In genomic region chr3:97799267-97799666, GRCm38 (mm10) we compare ENCODE assay signal across 18 mouse cellular contexts.
DNase-seq lines count a peak whose midpoint lies in the region; ATAC-seq and TF ChIP-seq lines count a peak whose summit lies in the region.
"Had no signal": no experiment of that assay in that cellular context is flagged by ENCODE, and none has a peak within 500 bp of the region (broad histone marks: within the 10 kb centered on the region; RNA-seq: fewer than 3 reads in every experiment).

No protein-coding gene starts in this region.

- no peak for ATAC-seq in heart, embryonic 13.5 days (ENCODE audit: extremely low read depth, insufficient number of reproducible peaks, low FRiP score, low TSS enrichment)
- ATAC-seq in lung, embryonic 14.5 days (ENCODE audit: insufficient read depth): no peak
- ATAC-seq: forebrain, embryonic 15.5 days; midbrain, embryonic 13.5 days had no signal

- TF ChIP-seq CTCF in lung, embryonic 14.5 days (IDR thresholded peaks at IDR 0.05; ENCODE audit: low read depth): peak; percentile 33; the same call in 1 of the 2 replicates

- H3K9me3 ChIP-seq in heart, embryonic 13.5 days: no peaks in the 10 kb centered on the region
- H3K9me3 ChIP-seq in lung, embryonic 14.5 days (ENCODE audit: low read depth, low read length): no peaks in the 10 kb centered on the region
- H3K9me3 ChIP-seq in embryonic facial prominence, embryonic 10.5 days: no peaks in the 10 kb centered on the region
- H3K9me3 ChIP-seq: forebrain, embryonic 15.5 days; hindbrain, embryonic 15.5 days; limb, embryonic 13.5 days; midbrain, embryonic 13.5 days; neural tube, embryonic 15.5 days had no signal

- no peak for TF ChIP-seq POLR2A in myocyte (IDR thresholded peaks at IDR 0.05; ENCODE audit: insufficient read length, low read depth)

- H3K79me2 ChIP-seq in myocyte (ENCODE audit: control insufficient read depth, insufficient read depth): peaks cover 4% of the 10 kb centered on the region

- no peaks in the 10 kb centered on the region for H3K36me3 ChIP-seq in heart, embryonic 13.5 days
- no peaks in the 10 kb centered on the region for H3K36me3 ChIP-seq in lung, embryonic 14.5 days (ENCODE audit: insufficient read depth)
- no peaks in the 10 kb centered on the region for H3K36me3 ChIP-seq in myocyte (ENCODE audit: control insufficient read depth, insufficient read depth)
- no peaks in the 10 kb centered on the region for H3K36me3 ChIP-seq in embryonic facial prominence, embryonic 10.5 days (replicated peaks)
- H3K36me3 ChIP-seq: forebrain, embryonic 15.5 days; hindbrain, embryonic 15.5 days; limb, embryonic 13.5 days; midbrain, embryonic 13.5 days; neural tube, embryonic 15.5 days had no signal

- no peak overlapping the region for H3ac ChIP-seq in myocyte (ENCODE audit: control insufficient read depth, insufficient read length)

- peaks cover 82% of the 10 kb centered on the region for H3K4me1 ChIP-seq in heart, embryonic 13.5 days
- no peaks in the 10 kb centered on the region for H3K4me1 ChIP-seq in lung, embryonic 14.5 days (ENCODE audit: insufficient read depth)
- H3K4me1 ChIP-seq in embryonic facial prominence, embryonic 10.5 days: peaks cover 8% of the 10 kb centered on the region; the same call in 1 of the 2 replicates
- H3K4me1 ChIP-seq: forebrain, embryonic 15.5 days; hindbrain, embryonic 15.5 days; midbrain, embryonic 13.5 days had no signal

- H3K27ac ChIP-seq in heart, embryonic 13.5 days (replicated peaks): peak overlapping the region; percentile 65
- no peak overlapping the region for H3K27ac ChIP-seq in lung, embryonic 14.5 days (ENCODE audit: low read depth)
- no peak overlapping the region for H3K27ac ChIP-seq in embryonic facial prominence, embryonic 10.5 days (replicated peaks)
- H3K27ac ChIP-seq: forebrain, embryonic 15.5 days; hindbrain, embryonic 15.5 days; limb, embryonic 13.5 days; midbrain, embryonic 13.5 days; neural tube, embryonic 15.5 days had no signal

- H3K4me2 ChIP-seq in heart, embryonic 13.5 days: no peak overlapping the region
- no peak overlapping the region for H3K4me2 ChIP-seq in lung, embryonic 14.5 days
- H3K4me2 ChIP-seq in myocyte (ENCODE audit: low read depth): peak overlapping the region; percentile 18
- H3K4me2 ChIP-seq: forebrain, embryonic 15.5 days; hindbrain, embryonic 15.5 days; limb, embryonic 13.5 days; midbrain, embryonic 13.5 days; neural tube, embryonic 15.5 days had no signal

- H3K4me3 ChIP-seq in heart, embryonic 13.5 days: no peak overlapping the region
- H3K4me3 ChIP-seq in lung, embryonic 14.5 days (ENCODE audit: low read depth, low read length): no peak overlapping the region
- no peak overlapping the region for H3K4me3 ChIP-seq in myocyte
- no peak overlapping the region for H3K4me3 ChIP-seq in embryonic facial prominence, embryonic 10.5 days
- H3K4me3 ChIP-seq: forebrain, embryonic 15.5 days; hindbrain, embryonic 15.5 days; limb, embryonic 13.5 days; midbrain, embryonic 13.5 days; neural tube, embryonic 15.5 days had no signal

- no peaks in the 10 kb centered on the region for H3K27me3 ChIP-seq in heart, embryonic 13.5 days (replicated peaks)
- H3K27me3 ChIP-seq in lung, embryonic 14.5 days (ENCODE audit: insufficient read depth, low read length): no peaks in the 10 kb centered on the region
- no peaks in the 10 kb centered on the region for H3K27me3 ChIP-seq in myocyte (ENCODE audit: control insufficient read depth, insufficient read depth, insufficient read length)
- H3K27me3 ChIP-seq in embryonic facial prominence, embryonic 10.5 days (replicated peaks; ENCODE audit: low read depth, poor library complexity, severe bottlenecking): no peaks in the 10 kb centered on the region
- H3K27me3 ChIP-seq: forebrain, embryonic 15.5 days; hindbrain, embryonic 15.5 days; limb, embryonic 13.5 days; midbrain, embryonic 13.5 days; neural tube, embryonic 15.5 days had no signal

- intact Hi-C loops in heart, postnatal 36 days (cut with DNase I): no loop called here

- H3K9ac ChIP-seq in heart, embryonic 13.5 days: no peak overlapping the region
- no peak overlapping the region for H3K9ac ChIP-seq in lung, embryonic 14.5 days
- H3K9ac ChIP-seq: forebrain, embryonic 15.5 days; hindbrain, embryonic 15.5 days; limb, embryonic 13.5 days; midbrain, embryonic 13.5 days; neural tube, embryonic 15.5 days had no signal

- no peak for DNase-seq in heart, postnatal 36 days
- DNase-seq in lung, embryonic 14.5 days: no peak
- DNase-seq in lung, adult 18-20 months: no peak
- peak; percentile 24 for DNase-seq in ES-CJ7 (ENCODE audit: low read depth, low spot score)
- DNase-seq in embryonic facial prominence, embryonic 10.5 days (ENCODE audit: low spot score): no peak
- no peak for DNase-seq in yolk sac, embryonic 10.5 days (ENCODE audit: low spot score)
- DNase-seq: cerebellum, adult 11-12 months; gastrocnemius, postnatal 36 days; kidney, postnatal 14 days; layer of hippocampus, postnatal 36 days; right cerebral cortex, adult 18-20 months had no signal

- 51% methylated on average over 3 of the region's 3 CpGs for WGBS in heart, embryonic 13.5 days
- 61% methylated on average over 3 of the region's 3 CpGs for WGBS in lung, embryonic 14.5 days
- WGBS in embryonic facial prominence, embryonic 10.5 days: 63% methylated on average over 3 of the region's 3 CpGs

TF ChIP-seq in myocyte, 11 proteins besides CTCF, POLR2A, EP300 and RAD21:
- no peak for TF ChIP-seq TCF3 (IDR thresholded peaks at IDR 0.05; ENCODE audit: insufficient read length, low read depth)
- TF ChIP-seq CEBPB (IDR thresholded peaks at IDR 0.05; ENCODE audit: insufficient read depth, poor library complexity, severe bottlenecking): no peak
- TF ChIP-seq E2F4 (IDR thresholded peaks at IDR 0.05; ENCODE audit: insufficient read depth): no peak
- no peak for TF ChIP-seq MAX (IDR thresholded peaks at IDR 0.05; ENCODE audit: low read depth)
- TF ChIP-seq SRF (IDR thresholded peaks at IDR 0.05; ENCODE audit: control insufficient read depth, insufficient read length, low read depth): no peak
- TF ChIP-seq USF1 (IDR thresholded peaks at IDR 0.05; ENCODE audit: low read depth): no peak
- TF ChIP-seq MYOD1 (IDR thresholded peaks at IDR 0.05; ENCODE audit: control insufficient read depth in 1 of 3, insufficient read length in 2 of 3, low read depth in 2 of 3): peak in 2 of 3 experiments; percentile 39 to 66
- peak in 1 of 3 experiments; percentile 76 for TF ChIP-seq MYOG (IDR thresholded peaks at IDR 0.05; ENCODE audit: control insufficient read depth in 1 of 3, insufficient read depth in 1 of 3, insufficient read length in 2 of 3, low read depth in 2 of 3)
- no peak for TF ChIP-seq REST (IDR thresholded peaks at IDR 0.05; ENCODE audit: insufficient read depth, insufficient read length)
- TF ChIP-seq POLR2AphosphoS2 (IDR thresholded peaks at IDR 0.05; ENCODE audit: insufficient read length, low read depth): no peak
- TF ChIP-seq TCF12 (IDR thresholded peaks at IDR 0.05; ENCODE audit: insufficient read depth, poor library complexity, severe bottlenecking): no peak
